Mouse (Mus musculus) embryo, embryonic 10 days (tissue): ENCODE results near the gene 3110082I17Rik.

Experiments
- DNase-seq: peaks from one replicate; pipeline ENCODE4 v3.0.0-alpha.2; 2015; ENCODE audit warnings: low spot score

Gene 3110082I17Rik

GRCm38 (mm10) chr5:139377468-139378270, 82.7 kb downstream of the 3110082I17Rik start, which contains the start of gene Gpr146:
Gene Gpr146, plus strand, starts transcription at chr5:139377697.
- DNase-seq, result no peak

- DNase-seq, result no peak
These were observed 85.5 kb downstream of the 3110082I17Rik start for GRCm38 (mm10) chr5:139374841-139375240.

DNA sequence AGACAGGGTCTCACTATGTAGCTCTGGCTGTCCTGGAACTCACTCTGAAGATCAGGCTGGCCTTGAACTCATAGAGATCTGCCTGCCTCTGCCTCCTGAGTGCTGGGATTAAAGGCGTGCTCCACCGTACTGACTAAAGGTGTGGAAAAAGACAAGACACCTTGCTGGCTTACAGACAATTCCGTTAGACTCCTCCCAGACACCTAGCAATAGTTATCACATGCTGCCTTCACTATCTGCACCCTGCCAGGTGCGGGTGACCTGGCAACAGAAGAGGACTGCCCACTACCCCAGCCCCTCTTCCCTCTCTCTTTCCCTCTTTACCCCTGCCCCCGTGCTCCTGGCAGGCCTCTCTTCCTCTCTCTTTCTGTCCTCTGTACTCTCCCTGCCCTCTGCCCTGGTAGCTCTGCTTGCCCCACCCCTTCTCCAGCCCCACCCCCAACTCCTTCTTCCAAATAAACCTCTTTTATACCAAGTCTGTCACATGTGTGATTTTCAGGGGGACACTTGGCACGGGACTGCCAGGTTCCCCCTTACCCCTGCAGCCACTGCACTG, 86.4 kb downstream of the 3110082I17Rik start:
- DNase-seq, result no peak

DNA sequence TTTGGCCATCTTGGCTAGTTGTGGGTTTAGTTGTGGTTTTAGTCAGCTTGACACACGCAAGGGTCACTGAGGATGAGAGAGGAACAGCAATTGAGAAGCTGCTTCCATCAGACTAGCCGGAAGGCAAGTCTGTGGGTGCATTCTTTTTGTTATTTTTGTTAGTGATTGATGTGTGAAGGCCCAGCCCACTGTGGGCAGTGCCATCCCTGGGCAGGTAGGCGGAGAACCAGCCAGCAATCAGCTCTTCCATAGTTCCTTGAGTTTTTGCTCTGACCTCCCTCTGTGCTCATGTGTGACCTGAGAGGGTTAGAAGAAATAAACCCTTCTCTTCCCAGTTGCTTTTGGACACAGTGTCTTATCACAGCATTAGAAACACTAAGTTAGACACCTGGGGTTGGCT, 87.2 kb downstream of the 3110082I17Rik start:
- no peak for DNase-seq

- DNase-seq, result peak; percentile 97
These were observed 88.5 kb downstream of the 3110082I17Rik start for GRCm38 (mm10) chr5:139371631-139372401.

- DNase-seq, result no peak
These were observed 89.2 kb downstream of the 3110082I17Rik start for GRCm38 (mm10) chr5:139371118-139371517.

DNA sequence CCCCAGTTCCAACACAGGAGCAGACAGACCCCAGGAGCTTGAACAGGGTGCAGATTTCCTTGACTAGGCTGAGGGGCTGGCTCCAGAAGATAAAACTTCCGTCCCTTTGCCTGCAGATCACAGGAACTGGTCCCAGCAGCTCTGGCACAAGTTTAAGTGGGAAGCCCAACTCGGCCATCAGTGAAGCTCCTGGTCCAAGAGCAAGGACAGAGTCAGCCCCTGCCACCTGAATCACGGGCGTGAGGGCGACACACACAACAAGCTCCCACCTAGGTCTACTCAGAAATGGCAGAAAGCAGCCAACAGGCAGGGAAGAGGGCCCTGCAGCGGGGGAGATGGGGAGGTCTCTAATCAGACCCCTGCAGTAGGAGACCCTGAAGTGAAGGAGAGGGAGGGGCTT, 90.0 kb downstream of the 3110082I17Rik start:
- DNase-seq, result no peak

- no peak for DNase-seq
These were observed 91.5 kb downstream of the 3110082I17Rik start for GRCm38 (mm10) chr5:139368638-139369320.

DNA sequence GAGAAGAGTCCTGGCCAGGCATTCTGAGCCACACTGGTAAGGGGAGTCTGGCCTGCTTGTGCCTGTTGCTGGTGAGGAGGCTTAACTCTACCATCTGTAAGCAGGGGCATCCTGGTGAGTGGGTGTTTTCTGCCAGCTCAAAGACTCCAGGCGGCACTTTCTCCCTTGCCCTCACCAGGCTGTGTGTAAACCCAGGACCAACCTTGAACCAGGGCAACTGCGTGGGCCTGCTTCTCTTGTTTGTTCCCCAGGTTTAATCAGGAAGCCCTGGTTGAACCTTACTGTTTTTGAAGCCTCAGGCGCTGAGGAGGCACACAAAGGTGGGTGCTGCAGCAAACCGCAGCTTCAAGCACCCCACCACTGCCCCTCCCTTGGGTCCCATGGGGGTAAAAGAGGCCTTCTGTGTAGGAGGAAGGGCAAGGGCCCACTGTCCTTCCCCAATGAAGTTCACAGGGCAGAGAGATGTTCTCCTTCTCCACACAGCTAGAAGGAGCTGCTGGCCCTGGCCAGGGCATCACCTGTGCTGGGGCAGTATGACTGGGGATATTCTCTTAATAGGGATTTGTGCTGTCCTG, 92.4 kb downstream of the 3110082I17Rik start:
- DNase-seq, result no peak

DNA sequence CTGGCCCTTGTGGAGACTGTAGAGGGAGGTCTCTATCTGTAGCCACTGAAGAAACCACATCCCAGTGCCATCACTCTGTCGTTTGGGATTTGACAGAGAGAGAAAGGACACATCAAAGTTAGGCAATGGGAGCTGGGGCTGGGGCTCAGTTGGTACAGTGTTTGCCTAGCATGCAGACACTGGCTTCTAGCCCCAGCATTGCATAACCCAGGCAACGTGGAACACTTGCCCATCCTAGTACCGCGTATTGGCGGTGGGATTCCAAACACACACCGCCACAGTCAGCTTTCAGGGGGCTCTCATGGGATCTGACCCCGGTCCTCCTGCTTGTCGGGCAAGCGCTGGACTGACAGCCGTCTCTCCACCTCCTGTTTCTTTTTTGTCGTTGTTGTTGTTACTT, 93.8 kb downstream of the 3110082I17Rik start:
- DNase-seq, result no peak

GRCm38 (mm10) chr5:139365827-139366226, 94.5 kb downstream of the 3110082I17Rik start:
- DNase-seq, result no peak

- no peak for DNase-seq
These were observed 95.3 kb downstream of the 3110082I17Rik start for GRCm38 (mm10) chr5:139364911-139365571.

DNA sequence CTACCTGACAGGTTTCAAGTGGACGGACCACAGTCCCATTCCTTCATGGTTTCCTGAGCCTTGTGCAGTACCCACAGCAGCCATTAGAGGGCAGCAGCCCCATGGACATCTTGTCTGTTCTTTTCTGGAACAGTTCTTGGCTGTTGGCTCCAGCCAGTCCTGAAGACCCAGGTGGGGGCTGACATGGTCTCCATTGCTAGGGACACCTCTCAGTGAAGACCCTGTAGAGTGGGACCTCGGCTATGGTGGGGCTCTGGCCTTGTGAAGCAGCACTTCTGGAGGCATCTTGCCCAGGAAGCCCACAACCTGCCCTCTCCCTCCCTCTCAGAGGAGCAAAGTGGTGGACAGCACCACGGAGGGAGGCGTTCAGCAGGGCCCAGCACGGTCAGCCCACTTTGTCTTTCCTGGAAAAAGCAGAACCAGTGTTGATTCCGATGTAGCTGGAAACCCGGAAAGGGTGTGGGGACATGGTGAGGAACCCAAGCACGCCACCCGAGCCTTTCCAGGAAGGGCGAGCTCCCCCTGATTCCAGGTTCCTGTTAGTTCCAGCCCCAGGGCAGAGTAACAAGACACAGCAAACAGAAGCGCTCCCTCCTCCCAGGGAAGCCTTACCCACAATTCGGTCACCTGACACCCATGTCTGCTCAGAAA, 95.9 kb downstream of the 3110082I17Rik start:
- DNase-seq, result peak; percentile 88

- no peak for DNase-seq
These were observed 96.5 kb downstream of the 3110082I17Rik start for GRCm38 (mm10) chr5:139363858-139364257.

- no peak for DNase-seq
These were observed 101.1 kb downstream of the 3110082I17Rik start for GRCm38 (mm10) chr5:139359244-139359643.

DNA sequence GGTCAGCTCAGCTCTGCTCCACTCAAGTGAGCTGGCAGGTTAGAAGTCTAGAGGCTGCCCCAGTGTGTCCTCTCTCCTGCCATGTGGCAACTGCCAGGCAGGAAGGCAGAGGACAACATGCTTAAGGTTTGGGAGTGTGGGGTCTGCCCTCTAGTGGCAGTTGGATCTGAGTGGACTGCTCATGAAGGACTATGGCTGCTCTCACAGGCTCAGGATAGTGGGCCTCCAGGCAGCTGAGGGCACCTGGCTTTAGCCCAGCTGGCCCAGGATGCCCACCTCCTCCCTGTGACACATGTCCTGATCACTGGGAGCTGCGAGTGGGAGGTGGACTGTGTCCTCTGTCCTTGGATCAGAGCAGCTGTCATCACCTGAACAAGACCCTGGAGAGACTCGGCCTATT, 101.7 kb downstream of the 3110082I17Rik start:
- peak; percentile 54 for DNase-seq

DNA sequence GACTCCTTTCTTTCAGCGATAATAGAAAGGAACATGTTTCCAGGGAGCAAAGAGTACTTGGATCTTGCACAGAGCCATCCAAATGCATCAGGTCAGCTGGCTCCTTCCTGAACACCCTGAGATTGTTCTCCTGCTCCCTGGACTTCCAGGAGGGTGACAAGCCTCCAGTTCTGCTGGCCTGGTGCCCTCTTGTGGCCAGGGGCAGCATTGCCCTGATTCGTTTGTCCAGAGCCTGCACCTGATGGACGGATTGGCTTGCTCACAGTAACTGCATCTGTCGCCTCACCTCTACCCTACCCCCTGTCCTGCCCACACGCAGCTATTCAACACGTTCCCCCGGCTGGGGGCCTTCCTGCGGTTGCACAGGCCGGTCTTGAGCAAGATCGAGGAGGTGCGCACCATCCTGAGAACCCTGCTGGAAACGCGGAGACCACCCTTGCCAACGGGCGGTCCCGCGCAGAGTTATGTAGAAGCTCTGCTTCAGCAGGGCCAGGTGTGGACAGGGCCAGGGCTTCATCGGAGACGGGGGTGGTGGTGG, 105.0 kb downstream of the 3110082I17Rik start:
- peak; percentile 83 for DNase-seq

GRCm38 (mm10) chr5:139353946-139354345, 106.4 kb downstream of the 3110082I17Rik start:
- no peak for DNase-seq

GRCm38 (mm10) chr5:139353496-139353895, 106.8 kb downstream of the 3110082I17Rik start:
- no peak for DNase-seq

GRCm38 (mm10) chr5:139352317-139352716, 108.0 kb downstream of the 3110082I17Rik start, which contains the start of gene Cyp2w1:
Gene Cyp2w1, plus strand, starts transcription at chr5:139352617.
- no peak for DNase-seq
